ENCODE assay signal across 8 mouse cellular contexts in genomic region chrX:166440036-166440615, GRCm38 (mm10). TPM values are rescaled to one million over a fixed set of nuclear protein-coding genes. Genes with fewer than 3 reads are reported as not detected.
DNase-seq lines count a peak whose midpoint lies in the region; ATAC-seq and TF ChIP-seq lines count a peak whose summit lies in the region.

TSS of gene Trappc2 (plus strand) at chrX:166440574.

- no peaks in the 10 kb centered on the region for H3K9me3 ChIP-seq in heart, embryonic 15.5 days (replicated peaks)

- 0 out of 2 replicates have a peak, but pooled peaks cover 3% of the 10 kb centered on the region for H3K27me3 ChIP-seq in heart, embryonic 15.5 days

- TF ChIP-seq CTCF in embryonic fibroblast, embryonic 13.5 days (IDR thresholded peaks at IDR 0.05; ENCODE audit: borderline replicate concordance, insufficient read depth, low read length), result no peak

- H3K4me2 ChIP-seq in heart, embryonic 15.5 days, result peak within 1 kb of the TSS; percentile 65

- H3K9ac ChIP-seq in heart, embryonic 15.5 days, result peak within 1 kb of the TSS; percentile 68

- H3K4me3 ChIP-seq in embryonic fibroblast, embryonic 13.5 days (ENCODE audit: insufficient read depth, low read length), result peak within 1 kb of the TSS; percentile 74
- peak within 1 kb of the TSS; percentile 66 for H3K4me3 ChIP-seq in heart, embryonic 15.5 days

- H3K27ac ChIP-seq in embryonic fibroblast, embryonic 13.5 days (ENCODE audit: insufficient read depth, low read length), result peak within 1 kb of the TSS; percentile 20; the same call in 1 of the 2 replicates
- peak within 1 kb of the TSS; percentile 82 for H3K27ac ChIP-seq in heart, embryonic 15.5 days

- ATAC-seq in heart, embryonic 15.5 days (replicated peaks; ENCODE audit: insufficient number of reproducible peaks, insufficient read depth, low FRiP score, low read depth), result peak; percentile 65; the same call in 1 of the 2 replicates
- ATAC-seq in monocyte, adult 5-6 weeks (replicated peaks; ENCODE audit: insufficient number of reproducible peaks, low FRiP score, low TSS enrichment, poor library complexity, severe bottlenecking), result no peak

- 14% methylated on average over 26 of the region's 36 CpGs for WGBS in heart, embryonic 15.5 days

- no peak for TF ChIP-seq POLR2A in embryonic fibroblast, embryonic 13.5 days (IDR thresholded peaks at IDR 0.05; ENCODE audit: low read depth, low read length)

- intact Hi-C loops in left cerebral cortex, postnatal 14 days (cut with DNase I), result no loop called here

- DNase-seq in layer of hippocampus, adult 8-10 months (ENCODE audit: low spot score in 2 of 2), result peak in 1 of 2 experiments; percentile 3
- DNase-seq in layer of hippocampus, adult 9-10 months (ENCODE audit: low spot score), result no peak
- peak; percentile 1 for DNase-seq in T-cell, adult 2 months (ENCODE audit: low spot score)
- no peak for DNase-seq in left cerebral cortex, postnatal 14 days (ENCODE audit: low spot score in 2 of 2)
- DNase-seq in spleen, postnatal 36 days (ENCODE audit: low spot score in 2 of 2), result no peak

- no peaks in the 10 kb centered on the region for H3K4me1 ChIP-seq in embryonic fibroblast, embryonic 13.5 days (ENCODE audit: control insufficient read depth, insufficient read depth, low read length)
- H3K4me1 ChIP-seq in heart, embryonic 15.5 days (replicated peaks), result 0 out of 2 replicates have a peak, but pooled peaks cover 6% of the 10 kb centered on the region

- H3K36me3 ChIP-seq in heart, embryonic 15.5 days, result no peaks in the 10 kb centered on the region

RNA-seq across cellular contexts. Expression of gene Trappc2, which starts in this region (rescaled TPM):
- total RNA-seq in layer of hippocampus, adult 8-10 months (2022), result 10 to 100 TPM; 41.9 to 56.4 (median 52.3) TPM
- polyA plus RNA-seq in embryonic fibroblast, embryonic 13.5 days (2011; ENCODE audit: insufficient read length, low read depth, missing spikeins), result 14.5 and 15.6 TPM in 2 replicates
- polyA plus RNA-seq in heart, embryonic 15.5 days (2015; fragmentation: Nextera tagmentation; extraction: Ambion mirVana), result 31.9 and 36.9 TPM in 2 replicates
- 10 to 100 TPM; 46.3 to 54.1 TPM for total RNA-seq in left cerebral cortex, postnatal 14 days (2021)
- total RNA-seq in monocyte, adult 5-6 weeks (2017), result 11.4 to 20.1 TPM (median 15.0 TPM) in 3 replicates
